Mouse (Mus musculus): Measurements from ENCODE around the gene Cep104.

The Cep104 gene

GRCm38 (mm10) chr4:153974431-153975291 lies at the start of gene Cep104, which contains the start of gene Dffb:
Gene Cep104, plus strand, starts transcription at chr4:153975194.
Gene Dffb, minus strand, starts transcription at chr4:153975126.
- peak; percentile 95 for DNase-seq (ENCODE audit: low read depth, low spot score)

DNA sequence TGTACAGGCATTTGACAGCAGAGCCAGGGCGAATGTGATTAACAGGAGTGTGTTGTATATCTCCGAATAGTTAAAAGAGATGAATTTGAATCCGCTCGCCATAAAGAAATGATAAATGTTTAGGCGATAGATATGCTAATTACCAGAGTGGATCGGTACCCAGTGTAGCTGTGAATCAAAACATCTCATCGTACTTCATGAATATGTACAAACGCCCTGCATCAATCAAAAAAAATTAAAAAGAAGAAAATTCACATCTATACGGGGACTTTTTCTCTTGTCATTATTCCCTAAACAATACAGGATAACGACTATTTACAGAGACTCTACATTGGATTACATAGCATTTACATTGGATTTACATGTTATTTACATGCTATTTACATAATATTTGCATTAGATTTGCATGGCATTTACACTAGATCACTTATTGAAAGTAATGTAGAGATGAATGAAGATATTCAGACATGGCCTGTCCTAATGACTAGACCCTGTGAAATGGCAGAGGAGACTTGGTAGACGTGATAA lies 46.2 kb upstream of the Cep104 start:
- DNase-seq (ENCODE audit: low read depth, low spot score): no peak

GRCm38 (mm10) chr4:153929425-153929824 lies 45.6 kb upstream of the Cep104 start:
- no peak for DNase-seq (ENCODE audit: low read depth, low spot score)

DNA sequence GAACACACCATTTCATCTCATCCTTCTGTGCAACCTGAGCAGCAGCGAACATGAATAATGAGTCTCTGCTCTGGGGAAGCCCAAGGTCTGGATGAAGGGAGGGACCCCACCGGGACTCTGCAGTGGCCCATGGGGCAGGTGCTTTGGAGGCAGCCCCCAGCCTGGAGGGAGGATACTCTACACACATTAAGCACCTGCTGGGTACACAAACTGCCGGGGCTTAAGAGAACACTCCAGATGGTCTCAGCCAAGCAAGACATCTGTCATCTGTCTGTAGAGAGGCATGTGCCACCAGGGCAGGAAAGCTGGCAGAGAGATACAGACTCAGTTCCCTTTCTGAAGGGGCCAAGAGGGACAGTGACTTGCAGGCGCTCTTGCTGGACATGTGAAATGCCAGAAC lies 45.1 kb upstream of the Cep104 start:
- DNase-seq (ENCODE audit: low read depth, low spot score): peak; percentile 6

DNA sequence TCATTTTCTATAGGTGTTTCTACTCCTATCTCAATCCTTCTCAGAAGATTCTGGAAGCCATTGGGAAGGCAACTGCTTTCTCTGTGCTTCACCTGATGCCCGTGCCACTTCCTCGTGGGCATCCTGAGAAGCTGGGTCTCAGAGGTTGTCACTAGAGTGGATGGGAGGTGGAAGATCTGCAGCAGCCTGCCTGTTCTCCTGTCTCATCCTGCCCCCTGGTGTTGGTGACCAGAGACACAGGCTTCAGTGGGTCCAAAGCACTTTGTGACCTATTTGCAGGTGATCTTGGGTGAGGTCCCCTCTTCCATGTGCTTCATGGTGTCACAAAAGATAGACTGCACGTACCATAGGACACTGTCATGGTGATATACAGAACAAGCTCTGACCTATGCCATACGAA lies 31.8 kb upstream of the Cep104 start:
- peak; percentile 41 for DNase-seq (ENCODE audit: low read depth, low spot score)

DNA sequence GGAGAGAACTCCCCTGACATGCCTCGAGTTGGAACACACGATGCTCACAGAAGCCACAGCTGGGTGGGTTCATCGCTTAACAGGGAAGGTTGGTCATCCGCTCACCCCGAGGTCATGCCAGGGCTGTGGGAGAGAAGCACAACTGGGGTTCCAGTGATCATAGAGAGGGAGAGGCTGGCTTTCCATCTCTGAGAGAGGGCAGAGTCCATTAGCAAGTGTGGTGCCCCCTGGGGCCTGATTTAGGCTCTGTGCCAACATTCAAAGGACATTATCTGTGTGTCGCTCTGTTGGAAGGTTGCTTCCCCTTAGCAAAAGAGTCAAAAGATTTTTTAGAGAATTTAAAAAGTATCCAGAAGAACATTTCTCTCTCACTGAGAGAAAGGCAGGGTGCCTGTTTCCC lies 30.7 kb upstream of the Cep104 start:
- no peak for DNase-seq (ENCODE audit: low read depth, low spot score)

DNA sequence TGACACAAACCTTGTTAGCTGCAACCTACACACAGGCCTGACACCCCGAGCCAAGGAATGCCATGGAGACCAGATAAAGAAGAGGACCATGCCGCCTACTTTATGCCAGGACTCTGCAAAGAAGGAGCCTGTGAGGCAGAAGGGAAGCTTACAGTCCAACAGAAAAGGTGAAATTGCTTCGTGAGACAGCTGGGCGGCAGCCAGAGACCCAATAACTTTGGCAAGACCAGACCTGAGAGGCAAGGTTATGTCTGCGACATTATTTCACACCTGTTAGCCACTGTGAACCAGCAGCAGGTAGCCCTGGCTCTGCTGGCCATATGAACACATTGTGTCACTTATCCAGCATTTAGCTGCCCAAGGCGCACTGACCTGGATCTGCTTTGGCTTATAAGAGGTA lies 29.3 kb upstream of the Cep104 start:
- DNase-seq (ENCODE audit: low read depth, low spot score): no peak

DNA sequence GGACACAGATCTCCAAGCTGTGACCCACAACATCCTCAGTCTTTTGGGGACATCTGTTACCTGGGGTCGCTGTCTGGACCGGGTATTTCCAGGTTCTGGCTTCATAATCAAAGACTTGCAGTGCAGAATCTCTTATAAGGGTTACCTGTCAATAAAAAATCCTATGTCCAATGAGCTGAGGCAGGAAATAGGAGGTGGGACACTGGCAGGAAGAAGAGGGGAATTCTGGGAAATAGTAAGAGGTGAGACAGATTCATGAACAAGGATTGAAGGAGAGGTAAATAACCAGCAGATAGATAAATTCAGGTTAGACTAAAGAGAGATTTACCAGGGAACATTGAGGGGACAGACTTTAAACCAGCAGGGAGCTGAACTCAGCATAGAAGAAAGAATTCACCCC lies 24.6 kb upstream of the Cep104 start:
- peak; percentile 16 for DNase-seq (ENCODE audit: low read depth, low spot score)

- DNase-seq (ENCODE audit: low read depth, low spot score): no peak
These were observed 23.8 kb upstream of the Cep104 start for GRCm38 (mm10) chr4:153951150-153951549.

GRCm38 (mm10) chr4:153951692-153952091 lies 23.3 kb upstream of the Cep104 start:
- DNase-seq (ENCODE audit: low read depth, low spot score): no peak

DNA sequence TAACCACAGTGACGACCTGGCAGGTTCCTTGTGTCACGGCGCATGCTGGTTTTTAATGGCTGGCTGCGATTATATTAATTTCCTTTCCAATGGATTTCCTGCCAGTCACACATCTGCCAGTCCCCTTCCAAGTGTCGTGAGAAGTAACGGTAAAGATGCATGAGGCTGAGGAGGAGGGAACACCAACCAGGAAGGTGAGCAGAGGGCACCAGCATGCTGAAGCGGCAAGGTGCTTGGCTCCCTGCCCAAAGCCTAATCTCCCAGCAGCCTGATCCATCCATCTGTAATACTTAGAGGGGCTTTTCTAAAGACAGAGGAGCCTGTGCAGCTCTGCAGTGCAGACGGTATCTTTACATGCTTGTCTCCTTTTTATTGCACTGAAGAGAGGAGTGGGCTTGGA lies 19.3 kb upstream of the Cep104 start:
- no peak for DNase-seq (ENCODE audit: low read depth, low spot score)

- DNase-seq (ENCODE audit: low read depth, low spot score): peak; percentile 98
These were observed 18.2 kb upstream of the Cep104 start, which contains the start of gene A430005L14Rik for GRCm38 (mm10) chr4:153956569-153957405. Gene A430005L14Rik, plus strand, starts transcription at chr4:153957237.

GRCm38 (mm10) chr4:153957444-153958250 lies 17.3 kb upstream of the Cep104 start:
- DNase-seq (ENCODE audit: low read depth, low spot score): peak; percentile 79

- DNase-seq (ENCODE audit: low read depth, low spot score): no peak
These were observed 12.4 kb upstream of the Cep104 start for GRCm38 (mm10) chr4:153962631-153963030.

DNA sequence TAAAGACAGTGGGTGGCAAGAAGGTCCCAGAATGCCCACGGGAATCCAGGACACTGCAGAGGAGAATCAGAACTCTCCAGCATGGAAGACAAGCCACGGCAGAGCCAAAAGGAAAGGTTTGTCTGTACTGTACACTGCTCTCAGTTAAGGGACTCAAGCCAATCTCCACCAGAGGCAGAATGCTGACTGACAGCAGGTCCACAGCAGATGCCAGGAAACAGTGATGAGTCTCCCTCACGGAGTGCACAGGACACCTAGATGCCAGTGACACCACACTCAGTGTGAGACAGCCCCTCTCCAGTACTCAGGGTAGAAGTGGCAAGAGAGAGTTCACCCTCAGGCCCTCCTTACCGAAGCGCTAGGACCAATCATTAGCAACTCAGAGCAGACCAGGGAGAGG lies 8.3 kb upstream of the Cep104 start:
- DNase-seq (ENCODE audit: low read depth, low spot score): no peak

- peak; percentile 74 for DNase-seq (ENCODE audit: low read depth, low spot score)
These were observed 7.4 kb upstream of the Cep104 start for GRCm38 (mm10) chr4:153967556-153967955.

DNA sequence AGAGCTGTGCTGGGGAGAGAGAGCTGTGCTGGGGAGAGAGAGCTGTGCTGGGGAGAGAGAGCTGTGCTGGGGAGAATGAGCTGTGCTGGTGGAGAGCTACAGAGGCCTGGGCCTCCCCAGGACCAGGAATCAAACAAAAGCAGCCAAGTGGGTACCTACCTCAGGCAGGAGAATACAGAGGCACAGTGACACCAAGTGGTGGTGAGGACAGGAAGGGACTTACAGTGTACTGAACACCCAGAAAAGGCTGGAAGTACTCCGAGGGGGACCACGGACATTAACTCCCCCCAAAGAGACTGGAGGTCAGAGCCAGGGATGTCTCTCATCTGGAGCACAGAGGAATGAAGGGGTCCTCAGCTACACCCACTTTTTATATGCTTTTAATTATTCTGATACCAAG lies 6.9 kb upstream of the Cep104 start:
- peak; percentile 40 for DNase-seq (ENCODE audit: low read depth, low spot score)

GRCm38 (mm10) chr4:153975292-153975662 lies 283 bp downstream of the Cep104 start:
- DNase-seq (ENCODE audit: low read depth, low spot score): no peak

GRCm38 (mm10) chr4:153975768-153976167 lies 774 bp downstream of the Cep104 start:
- DNase-seq (ENCODE audit: low read depth, low spot score): peak; percentile 44

GRCm38 (mm10) chr4:153979243-153979642 lies 4.2 kb downstream of the Cep104 start:
- peak; percentile 71 for DNase-seq (ENCODE audit: low read depth, low spot score)

DNA sequence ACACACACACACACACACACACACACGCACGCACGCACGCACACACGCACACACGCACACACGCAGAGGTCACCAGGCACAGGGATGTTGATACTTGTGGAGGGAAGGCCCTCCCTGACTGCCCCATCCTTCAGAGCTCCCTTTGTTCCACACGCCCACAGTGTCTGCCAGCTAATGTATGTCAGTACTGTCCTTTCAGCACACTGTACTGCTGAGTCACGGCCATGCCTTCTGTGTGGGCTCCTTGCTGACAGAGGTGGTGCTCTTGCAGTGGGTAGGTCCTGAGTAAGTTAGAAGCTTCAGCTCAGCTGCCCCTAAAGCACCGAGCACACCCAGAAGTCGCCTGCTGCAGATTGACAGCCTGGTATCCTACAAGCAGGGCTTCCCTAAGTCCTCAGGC lies 5.5 kb downstream of the Cep104 start:
- no peak for DNase-seq (ENCODE audit: low read depth, low spot score)

All from A20 (cell line).